Mouse (Mus musculus) fibroblast of lung, adult 2 months (primary cell): ENCODE results near the gene Ifne.

Experiments used
- DNase-seq: peaks from one replicate; pipeline ENCODE4 v3.0.0-alpha.2; 2011; ENCODE audit warnings: low read depth

The Ifne gene

DNA sequence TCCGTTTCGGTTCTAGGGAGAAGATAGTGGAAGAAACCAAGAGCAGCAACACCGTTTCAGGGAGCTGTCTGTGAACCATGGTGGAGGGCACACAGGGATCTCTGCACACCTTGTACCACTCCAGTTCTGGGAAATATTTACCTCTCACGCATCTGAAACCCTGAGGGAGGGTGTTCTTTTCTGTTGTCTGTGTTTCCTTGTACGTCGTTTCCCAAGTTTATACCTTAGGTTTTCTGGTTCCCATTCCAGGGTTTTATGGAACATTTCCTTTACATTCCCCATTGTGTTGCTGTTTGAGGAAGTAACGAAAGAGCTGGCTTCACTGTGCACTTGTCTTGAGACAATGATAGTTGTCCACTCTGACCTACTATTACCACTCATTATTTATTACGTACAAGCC, at the start of gene Ifne:
TSS of gene Ifne (minus strand) at position 101 of the 400 bp plus-strand sequence.
- no peak for DNase-seq

DNA sequence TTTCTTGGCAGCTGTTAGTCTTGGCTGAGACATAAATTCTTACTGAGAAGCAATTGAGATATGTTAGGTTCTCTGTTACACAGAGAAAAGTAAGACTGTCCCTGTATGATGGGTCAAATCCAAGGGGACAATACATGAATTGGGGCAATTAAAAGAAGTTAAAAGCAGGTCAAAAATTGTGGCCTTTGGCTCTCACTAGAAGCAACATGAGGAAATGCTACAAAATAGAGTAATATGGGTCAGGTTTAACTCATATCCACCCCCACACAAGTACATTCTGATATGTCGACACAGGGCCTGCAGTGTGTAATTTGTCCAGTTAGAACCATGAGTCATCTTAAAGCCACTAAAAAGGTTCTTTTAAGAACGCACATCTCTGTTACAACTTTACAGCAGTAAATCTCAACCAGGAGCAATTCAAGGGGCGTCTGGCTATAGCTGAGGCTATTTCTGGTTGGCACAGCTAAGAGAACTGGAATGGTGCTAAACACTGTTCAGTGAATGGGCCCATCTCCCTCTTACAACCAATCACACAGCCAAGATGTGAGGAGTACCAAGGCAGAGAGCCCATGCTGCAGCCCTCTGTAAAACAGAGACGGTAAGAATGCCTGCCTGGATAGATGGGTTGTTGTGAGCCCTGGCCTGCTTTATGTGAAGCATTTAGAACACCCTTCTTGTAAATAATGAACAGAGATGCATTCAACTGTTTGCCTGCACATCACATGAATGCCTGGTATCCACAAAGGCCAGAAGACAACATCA, 48.5 kb upstream of the Ifne start:
- DNase-seq = peak; percentile 74

DNA sequence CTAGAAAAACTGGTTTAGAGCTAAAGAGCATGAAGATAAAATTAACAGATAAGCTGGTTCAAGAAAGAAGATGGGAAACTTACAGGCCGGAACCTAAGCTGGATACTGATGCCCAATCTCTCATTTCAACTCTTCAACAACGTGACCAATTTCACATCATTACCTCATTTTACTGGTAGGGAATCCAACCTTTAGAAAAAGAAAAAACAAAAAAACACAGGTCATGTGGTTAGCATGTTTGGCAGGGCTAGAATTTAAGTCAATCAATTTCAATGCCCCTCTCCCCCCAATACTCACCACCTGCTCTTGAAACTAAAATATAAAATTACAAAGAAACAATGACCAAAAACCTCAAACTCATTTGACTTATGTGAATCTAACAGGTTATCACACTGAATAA, 47.8 kb upstream of the Ifne start:
- DNase-seq = peak; percentile 27

DNA sequence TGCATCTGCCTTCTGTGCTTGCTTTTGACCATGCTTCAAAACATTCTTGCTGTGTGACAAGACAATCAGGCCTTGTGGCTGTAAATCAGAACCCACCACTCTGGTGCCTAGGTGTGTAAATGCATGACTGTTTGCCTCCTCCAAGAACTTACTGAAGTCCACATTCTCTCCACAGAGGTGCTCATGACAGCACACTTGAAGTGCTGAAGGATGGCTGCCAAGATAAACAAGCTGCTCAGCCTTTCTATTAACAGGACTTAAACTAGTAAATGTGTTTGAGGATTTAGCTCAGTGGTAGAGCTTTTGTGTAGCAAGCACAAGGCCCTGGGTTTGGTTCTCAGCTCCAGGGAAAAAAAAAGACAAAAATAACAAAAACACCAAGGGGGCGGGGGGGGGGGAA, 46.6 kb upstream of the Ifne start:
- DNase-seq = no peak

DNA sequence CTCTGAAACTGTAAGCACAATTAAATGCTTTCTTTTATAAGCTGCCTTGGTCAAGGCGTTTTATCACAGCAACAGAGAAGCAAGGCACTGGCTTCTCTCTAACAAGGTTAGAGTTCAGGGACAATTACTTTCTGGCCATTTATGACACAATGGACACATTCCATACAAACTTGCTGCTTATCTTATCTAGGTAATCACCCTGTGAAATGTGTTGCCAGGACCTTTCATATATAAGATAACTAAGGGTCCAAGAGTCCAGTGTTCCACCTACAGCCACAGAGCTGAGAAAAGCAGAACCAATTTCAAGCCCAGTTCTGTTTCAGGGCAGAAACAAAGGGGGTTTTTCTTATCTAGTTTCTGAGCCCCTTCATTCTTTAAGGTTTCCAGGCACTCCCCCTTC, 46.1 kb upstream of the Ifne start:
- no peak for DNase-seq

DNA sequence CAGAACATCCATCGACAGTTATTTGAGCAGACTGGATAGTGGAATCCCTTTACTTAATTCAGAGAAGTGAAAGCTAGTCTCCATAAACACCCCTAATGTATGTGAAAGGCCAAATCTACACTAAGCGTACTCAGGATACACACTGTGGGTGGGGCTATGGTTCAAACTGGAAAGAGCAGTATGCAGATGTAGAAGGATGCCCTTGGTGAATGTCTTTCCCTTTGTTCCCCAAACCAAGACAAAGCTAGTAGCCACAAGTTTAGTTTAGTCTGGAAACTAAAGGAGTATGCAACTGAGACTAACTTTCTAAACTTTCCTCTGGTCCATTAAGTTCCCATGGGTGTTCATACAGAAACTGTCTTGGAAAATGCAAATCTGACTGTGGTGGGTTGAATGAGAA, 45.5 kb upstream of the Ifne start:
- no peak for DNase-seq

DNA sequence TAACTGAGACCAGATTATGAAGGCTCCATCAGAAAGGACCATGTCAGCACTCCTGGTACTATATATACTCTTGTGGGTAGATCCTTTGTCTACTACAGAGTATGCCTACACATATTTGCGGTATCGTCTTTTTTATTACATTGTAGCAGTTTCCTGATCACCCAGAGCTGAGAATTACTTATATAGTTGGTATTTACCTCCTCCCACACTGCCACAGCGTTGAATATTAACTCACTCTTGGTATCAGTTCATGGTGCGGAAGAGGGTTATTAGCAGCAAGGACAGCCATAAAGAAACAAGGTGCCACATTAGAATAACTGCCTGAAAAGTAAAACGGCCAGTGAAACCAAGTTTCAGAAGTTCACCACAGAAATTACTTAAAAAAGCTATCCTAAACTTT, 41.3 kb upstream of the Ifne start:
- no peak for DNase-seq

DNA sequence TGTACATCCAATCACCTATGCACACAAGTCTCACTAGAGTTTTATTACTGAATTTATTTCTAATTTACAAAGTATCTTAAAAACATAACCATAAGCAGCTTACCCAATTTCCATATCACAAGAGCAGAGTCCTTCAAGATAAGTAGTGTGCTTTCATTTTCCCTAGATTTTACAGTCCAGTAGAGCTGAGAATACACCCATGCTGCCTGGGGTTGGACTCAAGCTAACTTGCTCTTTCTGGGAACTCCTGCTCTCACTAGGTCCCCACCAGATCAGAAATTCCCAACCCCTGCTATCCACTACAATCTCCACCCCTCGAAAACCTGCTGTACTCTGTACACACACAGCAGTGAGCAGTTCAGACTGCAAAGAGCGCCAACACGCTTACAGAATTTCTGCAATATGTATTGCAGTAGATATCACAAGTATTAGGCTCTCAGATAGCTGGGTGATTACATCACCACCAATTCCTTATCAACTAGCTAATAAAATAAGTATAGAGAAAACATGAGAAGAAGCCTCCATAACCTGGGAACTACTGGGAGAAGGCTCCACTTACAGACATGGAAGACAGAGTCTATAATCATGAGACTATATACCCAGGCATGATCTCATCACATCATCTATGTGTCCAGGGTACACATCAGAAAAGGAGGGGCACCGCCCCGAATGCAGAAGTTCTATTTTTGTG, 37.9 kb upstream of the Ifne start:
- no peak for DNase-seq

DNA sequence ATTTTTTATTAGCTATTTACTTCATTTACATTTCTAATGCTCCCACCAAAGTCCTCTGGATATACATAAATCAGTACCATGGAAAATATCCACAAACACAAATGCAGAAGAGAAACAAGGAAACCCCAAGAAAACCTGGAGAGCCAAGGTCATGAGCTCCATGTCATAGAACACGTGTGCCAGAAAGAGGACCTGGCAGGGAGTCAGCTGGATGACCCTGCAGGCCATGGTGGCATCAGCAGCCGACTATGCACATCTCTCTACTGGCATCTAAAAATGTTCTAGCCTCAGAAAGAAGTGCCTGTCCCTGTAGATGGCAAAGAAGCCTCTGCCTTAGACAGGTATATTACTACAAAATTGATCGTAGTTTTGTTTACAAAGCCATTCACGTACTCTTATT, 36.3 kb upstream of the Ifne start:
- no peak for DNase-seq

DNA sequence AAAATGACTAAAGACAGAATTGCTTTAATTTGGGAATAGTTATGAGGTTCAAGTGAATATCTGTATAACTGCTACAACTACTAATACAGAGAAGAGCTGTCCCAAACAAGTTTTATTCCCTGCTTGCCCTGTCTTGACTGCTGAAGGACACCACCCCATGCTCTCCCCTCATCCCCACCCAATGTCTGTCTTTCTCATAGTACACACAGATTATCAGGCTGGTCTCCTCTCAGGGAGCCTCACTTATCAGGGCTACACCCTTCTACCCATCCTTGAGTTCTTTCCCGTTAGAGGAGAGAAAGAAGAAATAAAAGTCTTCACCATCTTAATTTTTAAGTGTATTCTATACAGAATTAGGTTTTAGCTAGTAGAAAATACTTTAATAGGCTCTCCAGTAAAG, 34.0 kb upstream of the Ifne start:
- DNase-seq = no peak

DNA sequence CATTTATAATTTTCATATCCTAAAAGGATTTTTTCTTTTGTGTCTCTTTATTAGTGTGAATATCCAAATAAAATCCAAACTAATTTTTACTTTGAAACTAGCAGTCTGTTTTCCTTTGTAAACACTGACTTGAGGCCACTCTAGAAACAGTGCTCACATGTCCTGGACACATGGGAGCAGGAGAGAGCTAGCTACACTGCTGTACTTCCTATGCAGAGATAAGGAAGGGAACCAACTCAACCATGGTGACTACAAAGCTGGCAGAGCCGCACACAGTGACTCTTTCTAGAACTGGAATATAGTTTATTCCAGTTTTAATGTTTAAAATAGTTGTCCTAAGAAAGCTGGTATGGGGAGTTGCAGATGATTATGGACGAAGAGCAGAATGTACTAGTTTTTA, 32.9 kb upstream of the Ifne start:
- DNase-seq = no peak

DNA sequence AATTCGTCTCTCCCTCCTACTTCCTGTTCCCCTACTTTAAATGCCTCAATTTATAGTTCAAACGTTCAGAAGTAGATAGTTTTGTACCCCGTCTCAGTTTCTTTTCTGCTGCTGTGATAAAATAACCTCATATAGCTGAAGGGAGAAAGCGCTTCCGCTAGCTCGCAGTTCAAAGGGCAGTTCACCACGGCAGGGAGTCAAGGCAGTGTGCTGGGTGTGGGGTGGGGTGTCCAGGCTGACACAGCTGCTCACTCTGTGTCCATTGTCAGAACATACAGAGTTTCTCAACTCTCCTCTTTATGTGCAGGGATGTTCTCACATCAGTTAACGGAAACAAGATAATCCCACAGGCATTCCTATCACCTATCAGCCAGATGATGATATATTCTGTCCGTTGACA, 32.2 kb upstream of the Ifne start:
- DNase-seq = no peak

DNA sequence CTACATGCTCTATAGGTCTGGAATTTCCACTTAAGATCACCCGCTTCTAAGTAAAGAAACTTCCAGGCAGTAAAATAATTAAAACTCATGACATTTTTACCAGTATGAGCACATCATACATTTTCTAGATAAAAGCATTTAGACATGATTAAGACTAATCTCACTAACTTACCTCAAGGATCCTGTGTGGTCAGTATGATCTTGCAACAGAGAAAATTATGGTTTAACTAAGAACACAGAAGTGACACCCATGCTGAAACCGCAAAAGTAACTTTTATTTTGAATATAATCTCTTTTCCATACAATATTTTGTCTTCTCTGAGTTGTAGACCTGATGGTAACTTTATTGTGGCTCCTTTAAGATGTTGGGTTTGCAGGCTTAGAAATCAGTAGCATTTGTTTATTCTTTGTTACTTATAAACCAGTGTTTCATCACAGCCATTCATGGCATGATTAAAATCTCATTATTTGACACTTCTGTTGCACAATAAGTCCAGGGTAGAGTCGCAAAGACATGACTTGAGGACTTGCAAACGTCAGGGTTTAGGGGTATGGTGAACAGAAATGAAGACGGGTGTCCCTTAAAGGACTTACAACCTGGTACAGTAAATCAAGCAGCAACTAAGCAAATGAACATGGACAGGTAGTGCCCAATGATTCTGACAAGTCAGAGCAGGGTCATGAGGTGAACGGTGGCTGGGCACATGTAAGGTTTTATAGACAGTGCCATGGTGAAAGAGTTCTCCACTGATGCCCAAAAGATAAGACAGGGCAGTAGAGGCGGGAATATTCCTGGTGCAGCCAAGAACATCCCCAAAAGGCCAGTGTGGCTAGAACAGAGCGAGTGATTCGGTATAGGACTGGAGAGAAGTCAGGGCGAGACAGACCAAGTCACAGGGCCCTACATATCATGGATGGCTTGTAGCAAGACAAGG, 29.9 kb upstream of the Ifne start:
- DNase-seq = no peak

DNA sequence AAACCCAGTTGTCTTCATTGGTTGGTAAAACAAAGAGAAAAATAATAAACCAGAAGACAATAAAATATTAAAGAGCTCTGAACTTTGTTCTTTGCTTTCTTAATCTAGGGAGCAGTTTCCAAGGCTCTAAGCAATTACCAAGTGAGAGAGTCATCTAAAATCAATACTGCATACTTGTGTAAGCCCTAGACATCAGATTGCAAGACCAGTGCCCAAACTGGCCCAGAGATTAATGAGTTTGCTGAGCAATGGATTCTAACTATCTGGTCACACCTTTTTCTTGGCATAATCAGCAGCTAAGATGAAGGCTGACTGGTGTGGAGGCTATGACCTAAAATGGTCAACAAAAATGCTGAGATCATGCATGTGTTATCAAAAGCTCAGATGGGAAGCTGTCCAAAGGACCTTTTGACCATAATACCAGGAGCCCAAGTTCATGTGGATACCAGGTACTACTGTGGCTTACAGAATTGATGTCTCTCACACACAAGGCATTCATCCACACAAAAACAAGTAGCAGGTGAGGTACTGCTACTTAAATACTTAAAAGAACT, 13.3 kb upstream of the Ifne start:
- DNase-seq = no peak

DNA sequence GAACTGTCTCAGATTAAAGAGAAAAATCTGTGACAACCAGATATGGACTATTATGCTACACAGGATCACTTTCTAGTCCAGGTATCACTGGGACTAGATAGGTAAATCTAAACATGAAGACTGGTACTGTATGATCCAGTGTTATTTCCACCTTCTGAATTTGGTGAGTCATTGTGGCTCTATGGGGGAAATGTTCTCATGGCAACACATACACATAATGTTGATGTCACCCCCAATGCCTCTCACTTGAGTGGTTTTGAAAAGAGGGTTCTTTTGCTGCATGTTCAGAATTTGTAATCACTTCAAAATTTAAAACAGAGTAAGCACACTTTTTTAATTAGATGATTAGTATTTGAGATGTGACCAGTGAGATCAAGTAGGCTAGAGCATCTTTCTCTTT, 8.2 kb upstream of the Ifne start:
- DNase-seq = no peak

DNA sequence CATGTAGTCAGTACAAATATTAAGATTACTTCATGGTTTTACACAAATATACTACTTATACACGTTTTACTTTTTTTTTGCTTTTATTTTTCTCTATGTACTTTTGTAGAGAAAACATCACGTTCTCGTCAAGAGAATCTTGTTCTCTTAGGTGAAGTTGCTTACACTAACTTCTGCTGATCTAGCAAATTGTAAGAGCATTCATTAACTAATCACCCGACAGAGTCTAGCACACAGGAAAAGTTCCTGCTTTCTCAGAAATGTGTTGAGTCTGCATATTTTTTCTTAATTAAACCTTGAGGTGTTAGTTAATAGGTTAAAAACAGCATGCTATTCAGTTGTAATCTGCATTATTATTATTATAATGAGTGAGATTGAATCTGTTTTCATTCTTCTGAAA, 1.2 kb downstream of the Ifne start:
- no peak for DNase-seq

DNA sequence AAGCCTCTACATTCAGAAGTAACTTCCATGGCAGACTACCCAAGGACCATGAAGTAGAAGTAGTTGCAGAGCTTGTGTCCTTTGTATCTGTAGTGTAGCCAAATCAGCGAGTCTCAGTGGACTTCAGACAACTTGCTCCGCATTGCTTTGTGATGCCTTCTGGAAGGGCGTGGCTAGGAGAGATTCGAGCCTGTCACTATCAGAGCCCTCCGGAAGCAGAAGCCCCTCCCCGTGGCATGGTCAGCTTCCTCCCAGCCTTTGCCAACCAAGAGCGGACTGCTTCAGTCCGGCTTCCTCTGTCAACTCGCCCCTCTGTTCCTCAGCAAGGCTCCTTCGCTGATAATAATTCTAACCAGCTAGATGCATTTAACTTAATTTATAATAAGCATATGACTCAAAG, 1.8 kb downstream of the Ifne start:
- no peak for DNase-seq

DNA sequence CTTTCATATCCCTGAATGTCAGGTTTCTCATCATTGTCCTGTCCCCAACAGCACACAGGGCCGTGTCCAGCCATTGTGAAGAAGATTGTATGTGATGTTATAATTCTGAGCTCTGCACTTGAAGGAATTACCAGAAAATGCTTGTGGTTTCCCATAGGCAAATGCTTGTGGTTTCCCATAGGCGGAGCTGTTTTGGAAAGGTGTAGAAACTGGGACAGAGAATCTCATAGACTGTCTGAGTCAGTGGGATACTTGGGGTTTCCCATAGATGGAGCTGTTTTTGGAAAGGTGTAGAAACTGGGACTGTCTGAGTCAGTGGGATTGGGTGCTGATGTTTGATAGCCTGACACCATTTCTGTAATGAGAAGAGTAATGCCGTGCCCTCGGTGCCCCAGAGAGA, 3.5 kb downstream of the Ifne start:
- DNase-seq = peak; percentile 3

DNA sequence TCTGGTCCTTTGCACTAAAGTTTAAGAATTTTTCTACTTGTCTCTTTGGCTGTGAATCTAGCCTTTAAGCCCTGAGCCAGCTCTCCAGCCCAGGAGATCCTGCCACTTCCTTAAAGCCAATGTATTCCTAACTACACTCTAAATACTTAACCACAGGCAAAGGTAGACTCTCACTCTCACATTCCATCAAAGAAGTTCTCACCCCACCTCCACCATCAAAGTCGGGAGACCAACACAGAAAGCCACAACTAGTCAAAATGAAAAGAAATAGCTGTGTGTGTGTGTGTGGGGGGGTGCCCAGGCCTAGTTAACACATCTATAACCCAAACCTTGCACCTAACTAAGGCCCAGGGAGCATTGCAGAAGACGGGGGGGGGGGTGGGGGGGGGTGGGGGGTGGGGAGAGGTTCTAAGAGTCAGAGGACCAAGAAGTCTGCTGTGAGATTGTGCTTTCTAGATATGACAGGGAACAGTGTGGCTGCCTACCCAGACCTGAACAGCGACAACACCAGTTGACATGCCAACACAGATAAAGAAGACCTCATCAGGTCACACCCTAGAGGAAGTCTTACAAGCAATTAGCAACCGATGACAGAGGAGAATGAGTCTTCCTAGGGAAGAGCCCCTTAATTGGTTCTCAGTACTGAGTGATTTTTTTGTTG, 4.4 kb downstream of the Ifne start:
- no peak for DNase-seq

DNA sequence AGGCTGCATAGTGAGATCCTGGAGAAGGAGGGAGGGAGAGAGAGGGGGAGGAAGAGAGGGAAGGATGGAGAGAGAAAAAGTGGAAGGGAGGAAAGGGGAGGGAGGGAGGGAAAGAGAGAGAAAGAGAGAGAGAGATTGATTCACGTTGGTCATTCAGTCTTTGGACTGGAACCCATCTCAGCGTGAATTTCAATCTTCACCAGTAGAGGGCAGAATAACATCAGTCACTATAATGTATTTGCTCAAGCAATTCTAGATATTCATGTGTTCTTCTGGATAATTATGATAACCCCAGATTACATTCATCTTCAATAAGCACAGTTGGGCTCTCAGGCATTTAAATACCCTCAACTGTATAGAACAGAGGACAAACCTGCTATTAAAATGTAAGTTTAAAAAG, 7.3 kb downstream of the Ifne start:
- peak; percentile 31 for DNase-seq

DNA sequence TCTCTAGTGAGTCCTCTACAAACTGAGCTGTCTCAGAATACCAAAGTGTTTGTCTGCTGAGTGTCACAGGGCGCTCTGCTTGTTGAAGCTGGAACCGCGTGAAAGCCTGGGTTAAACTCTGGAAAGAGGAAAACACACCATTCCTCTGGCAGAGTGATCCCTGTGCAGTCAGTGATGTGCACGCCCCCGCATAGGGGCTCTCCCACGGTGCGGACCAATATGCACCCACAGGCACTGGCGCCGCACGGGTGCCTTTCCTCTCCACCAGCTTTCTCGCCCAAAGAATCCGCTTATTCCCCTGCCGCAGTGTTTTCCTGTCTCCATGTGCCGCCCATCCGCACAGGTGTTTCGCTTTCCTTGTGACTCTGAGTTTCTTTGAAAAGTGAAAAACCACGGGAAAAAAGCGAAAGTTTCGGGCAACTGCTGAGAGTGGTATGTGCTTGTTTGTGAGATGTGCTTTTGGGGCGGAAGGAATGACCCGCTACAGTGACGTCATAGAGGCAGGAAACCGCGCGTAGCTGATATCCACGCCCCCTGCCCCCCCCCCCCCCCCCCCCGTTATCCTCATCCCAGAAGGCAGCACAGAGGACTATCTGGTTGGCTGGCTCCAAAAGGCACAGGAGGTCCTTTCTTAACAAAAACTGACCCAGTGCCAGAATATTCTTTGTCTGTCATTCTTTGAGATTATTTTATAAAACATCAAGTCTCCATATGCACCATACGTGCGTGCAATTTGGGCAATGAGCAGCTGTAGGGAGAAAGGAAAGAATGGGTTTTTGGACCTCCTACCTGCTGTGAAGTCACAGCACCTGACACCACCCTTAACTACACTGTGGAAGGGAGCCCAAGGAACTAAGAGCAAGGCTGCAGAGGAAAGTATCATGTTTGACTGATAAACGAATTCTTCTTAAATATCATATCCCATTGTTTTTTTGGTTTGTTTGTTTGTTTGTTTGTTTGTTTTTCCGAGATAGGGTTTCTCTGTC, 11.8 kb downstream of the Ifne start:
- peak; percentile 11 for DNase-seq
